Mouse (Mus musculus): ENCODE results near the gene Rnf149. TPM values are rescaled to one million over a fixed set of nuclear protein-coding genes. Genes with fewer than 3 reads are reported as not detected.
"Not testable (repeated sequence)": the region's sequence is repeated elsewhere in the genome, so short reads cannot be mapped to it uniquely, and the experiment has no call there.

Rnf149 gene
- polyA plus RNA-seq, 2 experiments, result 27.0 to 29.3 TPM

- Histone ChIP-seq H3K4me1 (ENCODE audit: control insufficient read depth, insufficient read depth, low read length) (peaks cover 2% of the 10 kb centered on the region; the same call in 1 of the 2 replicates), H3K4me3 (replicated peaks; ENCODE audit: low read length) (no peak overlapping the region)
- TF ChIP-seq POLR2A (IDR thresholded peaks at IDR 0.05; ENCODE audit: borderline replicate concordance, extremely low read depth, insufficient read depth, insufficient read length), result no peak
These were observed 25.3 kb upstream of the Rnf149 start for GRCm38 (mm10) chr1:39602477-39602876.

GRCm38 (mm10) chr1:39598726-39599125, 21.5 kb upstream of the Rnf149 start:
- DNase-seq (ENCODE audit: low spot score) (no peak), ATAC-seq (ENCODE audit: low FRiP score, low read depth) (no peak)
- Histone ChIP-seq H3K4me2 (replicated peaks; ENCODE audit: low read depth, low read length, severe bottlenecking) (no peak overlapping the region), H3K9ac (ENCODE audit: low read depth, low read length, severe bottlenecking) (no peak overlapping the region), H3K27me3 (ENCODE audit: control insufficient read depth, insufficient read depth, low read length) (no peaks in the 10 kb centered on the region), H3K4me1 (ENCODE audit: control insufficient read depth, insufficient read depth, low read length) (peaks cover 2% of the 10 kb centered on the region; the same call in 1 of the 2 replicates), H3K4me3 (replicated peaks; ENCODE audit: low read length) (no peak overlapping the region), H3K36me3 (ENCODE audit: control insufficient read depth, insufficient read depth, low read length) (no peaks in the 10 kb centered on the region), H3K27ac (replicated peaks; ENCODE audit: low read depth, low read length) (no peak overlapping the region), H3K9me3 (ENCODE audit: control insufficient read depth, low read length) (no peaks in the 10 kb centered on the region)
- TF ChIP-seq POLR2A (IDR thresholded peaks at IDR 0.05; ENCODE audit: borderline replicate concordance, extremely low read depth, insufficient read depth, insufficient read length), result no peak
- WGBS, result 77% methylated on average over 11 of the region's 11 CpGs

More at GRCm38 (mm10) chr1:39602477-39602876, 25.3 kb upstream of the Rnf149 start:
- Histone ChIP-seq H3K9me3 (ENCODE audit: control insufficient read depth, low read length) (no peaks in the 10 kb centered on the region), H3K4me2 (replicated peaks; ENCODE audit: low read depth, low read length, severe bottlenecking) (no peak overlapping the region), H3K27me3 (ENCODE audit: control insufficient read depth, insufficient read depth, low read length) (no peaks in the 10 kb centered on the region), H3K27ac (replicated peaks; ENCODE audit: low read depth, low read length) (no peak overlapping the region), H3K9ac (ENCODE audit: low read depth, low read length, severe bottlenecking) (no peak overlapping the region), H3K36me3 (ENCODE audit: control insufficient read depth, insufficient read depth, low read length) (no peaks in the 10 kb centered on the region)
- no peak for ATAC-seq (ENCODE audit: low FRiP score, low read depth)
- no peak for DNase-seq (ENCODE audit: low spot score)
- 100% methylated on average over 3 of the region's 3 CpGs for WGBS

GRCm38 (mm10) chr1:39597135-39597534, 19.9 kb upstream of the Rnf149 start:
- not testable (repeated sequence) for H3K27ac ChIP-seq (replicated peaks; ENCODE audit: low read depth, low read length); H3K27me3 ChIP-seq (ENCODE audit: control insufficient read depth, insufficient read depth, low read length); H3K36me3 ChIP-seq (ENCODE audit: control insufficient read depth, insufficient read depth, low read length); H3K9ac ChIP-seq (ENCODE audit: low read depth, low read length, severe bottlenecking); ATAC-seq (ENCODE audit: low FRiP score, low read depth); H3K9me3 ChIP-seq (ENCODE audit: control insufficient read depth, low read length); H3K4me1 ChIP-seq (ENCODE audit: control insufficient read depth, insufficient read depth, low read length); DNase-seq (ENCODE audit: low spot score); H3K4me2 ChIP-seq (replicated peaks; ENCODE audit: low read depth, low read length, severe bottlenecking); H3K4me3 ChIP-seq (replicated peaks; ENCODE audit: low read length)
- WGBS, result 92% methylated on average over 9 of the region's 9 CpGs

GRCm38 (mm10) chr1:39593836-39594235, 16.6 kb upstream of the Rnf149 start:
- H3K9me3 ChIP-seq (ENCODE audit: control insufficient read depth, low read length), result no peaks in the 10 kb centered on the region
- no peak for TF ChIP-seq POLR2A (IDR thresholded peaks at IDR 0.05; ENCODE audit: borderline replicate concordance, extremely low read depth, insufficient read depth, insufficient read length)
- WGBS, result 42% methylated on average over 10 of the region's 10 CpGs

GRCm38 (mm10) chr1:39592090-39592489, 14.9 kb upstream of the Rnf149 start:
- no peak overlapping the region for H3K4me3 ChIP-seq (replicated peaks; ENCODE audit: low read length)
- no peaks in the 10 kb centered on the region for H3K36me3 ChIP-seq (ENCODE audit: control insufficient read depth, insufficient read depth, low read length)
- H3K4me2 ChIP-seq (replicated peaks; ENCODE audit: low read depth, low read length, severe bottlenecking), result no peak overlapping the region
- no peaks in the 10 kb centered on the region for H3K27me3 ChIP-seq (ENCODE audit: control insufficient read depth, insufficient read depth, low read length)
- H3K9ac ChIP-seq (ENCODE audit: low read depth, low read length, severe bottlenecking), result no peak overlapping the region
- ATAC-seq (ENCODE audit: low FRiP score, low read depth) (no peak), DNase-seq (ENCODE audit: low spot score) (no peak)
- 74% methylated on average over 4 of the region's 4 CpGs for WGBS
- no peak for TF ChIP-seq POLR2A (IDR thresholded peaks at IDR 0.05; ENCODE audit: borderline replicate concordance, extremely low read depth, insufficient read depth, insufficient read length)
- H3K9me3 ChIP-seq (ENCODE audit: control insufficient read depth, low read length), result no peaks in the 10 kb centered on the region
- no peak overlapping the region for H3K27ac ChIP-seq (replicated peaks; ENCODE audit: low read depth, low read length)
- no peaks in the 10 kb centered on the region for H3K4me1 ChIP-seq (ENCODE audit: control insufficient read depth, insufficient read depth, low read length)

More at GRCm38 (mm10) chr1:39593836-39594235, 16.6 kb upstream of the Rnf149 start:
- Histone ChIP-seq H3K36me3 (ENCODE audit: control insufficient read depth, insufficient read depth, low read length) (no peaks in the 10 kb centered on the region), H3K27ac (replicated peaks; ENCODE audit: low read depth, low read length) (no peak overlapping the region), H3K9ac (ENCODE audit: low read depth, low read length, severe bottlenecking) (no peak overlapping the region), H3K27me3 (ENCODE audit: control insufficient read depth, insufficient read depth, low read length) (no peaks in the 10 kb centered on the region), H3K4me2 (replicated peaks; ENCODE audit: low read depth, low read length, severe bottlenecking) (no peak overlapping the region), H3K4me1 (ENCODE audit: control insufficient read depth, insufficient read depth, low read length) (no peaks in the 10 kb centered on the region), H3K4me3 (replicated peaks; ENCODE audit: low read length) (no peak overlapping the region)
- no peak for DNase-seq (ENCODE audit: low spot score)
- ATAC-seq (ENCODE audit: low FRiP score, low read depth), result no peak

GRCm38 (mm10) chr1:39591557-39591956, 14.4 kb upstream of the Rnf149 start:
- not testable (repeated sequence) for H3K36me3 ChIP-seq (ENCODE audit: control insufficient read depth, insufficient read depth, low read length); H3K4me3 ChIP-seq (replicated peaks; ENCODE audit: low read length); DNase-seq (ENCODE audit: low spot score); H3K9ac ChIP-seq (ENCODE audit: low read depth, low read length, severe bottlenecking); H3K4me2 ChIP-seq (replicated peaks; ENCODE audit: low read depth, low read length, severe bottlenecking); H3K27ac ChIP-seq (replicated peaks; ENCODE audit: low read depth, low read length); H3K27me3 ChIP-seq (ENCODE audit: control insufficient read depth, insufficient read depth, low read length); H3K4me1 ChIP-seq (ENCODE audit: control insufficient read depth, insufficient read depth, low read length); H3K9me3 ChIP-seq (ENCODE audit: control insufficient read depth, low read length); ATAC-seq (ENCODE audit: low FRiP score, low read depth)
- WGBS, result 50% methylated on average over 1 of the region's 1 CpGs
